Mouse (Mus musculus) MEL (cell line): Measurements from ENCODE around the gene Bach2. TPM values are rescaled to one million over a fixed set of nuclear protein-coding genes. Genes with fewer than 3 reads are reported as not detected.

ENCODE experiments used
- DNase-seq: peaks from one replicate; pipeline ENCODE4 v3.0.0; 2011; ENCODE audit warnings: low read depth, low spot score
- H3K27ac ChIP-seq: 2 replicates; pipeline ENCODE4 v1.5.1; 2012; ENCODE audit warnings: low read depth, mild to moderate bottlenecking, control low read depth, low read length, moderate library complexity; ENCODE audit not compliant: control insufficient read depth
- H3K27me3 ChIP-seq, 2 experiments: fragments of 150-350 bp in 1 of 2; sonication (generic) in 1 of 2; 2 replicates each; pipeline ENCODE4 v1.6.1; 2012; ENCODE audit warnings: low read length in 2 of 2, mild to moderate bottlenecking in 2 of 2, improper control_type of control experiment in 1 of 2, moderate library complexity in 1 of 2; ENCODE audit not compliant: insufficient read depth in 2 of 2, control insufficient read depth in 1 of 2
- H3K36me3 ChIP-seq, 2 experiments: 2 replicates each; pipeline ENCODE4 v1.6.1; 2012 to 2014; ENCODE audit warnings: low read length in 2 of 2, improper control_type of control experiment in 1 of 2, inconsistent platforms in 1 of 2, mild to moderate bottlenecking in 1 of 2; ENCODE audit not compliant: insufficient read depth in 2 of 2, control insufficient read depth in 1 of 2
- H3K4me1 ChIP-seq, 2 experiments: fragments of 150-350 bp in 1 of 2; sonication (generic) in 1 of 2; 2 replicates each; pipeline ENCODE4 v1.6.1; 2012; ENCODE audit warnings: low read length in 2 of 2, improper control_type of control experiment in 1 of 2, mild to moderate bottlenecking in 1 of 2; ENCODE audit not compliant: insufficient read depth in 2 of 2, control insufficient read depth in 1 of 2
- H3K4me3 ChIP-seq, 2 experiments: fragments of 150-350 bp in 1 of 2; sonication (generic) in 1 of 2; 2 replicates each; pipeline ENCODE4 v1.5.1; 2012; ENCODE audit warnings: low read depth in 2 of 2, low read length in 2 of 2, mild to moderate bottlenecking in 2 of 2, moderate library complexity in 2 of 2, control low read depth in 1 of 2, improper control_type of control experiment in 1 of 2; ENCODE audit not compliant: control insufficient read depth in 1 of 2, insufficient read depth in 1 of 2
- H3K79me2 ChIP-seq: 2 replicates; pipeline ENCODE4 v1.6.1; 2012; ENCODE audit warnings: mild to moderate bottlenecking, low read length, moderate library complexity; ENCODE audit not compliant: control insufficient read depth, poor library complexity, insufficient read depth
- H3K9ac ChIP-seq: 2 replicates; pipeline ENCODE4 v1.6.1; 2012; ENCODE audit warnings: low read depth, mild to moderate bottlenecking, control low read depth, low read length, moderate library complexity; ENCODE audit not compliant: control insufficient read depth, poor library complexity, severe bottlenecking
- H3K9me3 ChIP-seq: fragments of 150-350 bp; sonication (generic); replicated peaks from 2 replicates; pipeline ENCODE4 v1.6.1; 2012; ENCODE audit warnings: mild to moderate bottlenecking, low read length, improper control_type of control experiment, moderate library complexity; ENCODE audit not compliant: insufficient read depth
- CHD2 ChIP-seq: IDR thresholded peaks from 2 replicates; pipeline ENCODE4 v1.6.1; 2011; ENCODE audit warnings: low read length, improper control_type of control experiment
- CTCF ChIP-seq, 3 experiments: IDR thresholded peaks in 2 of 3; conservative IDR thresholded peaks in 1 of 3; 2 replicates each; pipeline ENCODE4 v1.5.1; 2011 to 2012; ENCODE audit warnings: low read length in 3 of 3, low read depth in 2 of 3, mild to moderate bottlenecking in 2 of 3, improper control_type of control experiment in 1 of 3, inconsistent platforms in 1 of 3, mixed read lengths in 1 of 3, moderate library complexity in 1 of 3; ENCODE audit not compliant: control insufficient read depth in 1 of 3, insufficient read depth in 1 of 3, poor library complexity in 1 of 3, severe bottlenecking in 1 of 3
- E2F4 ChIP-seq: IDR thresholded peaks from 2 replicates; pipeline ENCODE4 v1.6.1; 2011; ENCODE audit warnings: low read depth, low read length, improper control_type of control experiment, borderline replicate concordance
- EP300 ChIP-seq, 2 experiments: IDR thresholded peaks; 2 replicates each; pipeline ENCODE4 v1.6.1; 2011; ENCODE audit warnings: improper control_type of control experiment in 2 of 2, low read length in 2 of 2, low read depth in 1 of 2, mild to moderate bottlenecking in 1 of 2
- ETS1 ChIP-seq: IDR thresholded peaks from 2 replicates; pipeline ENCODE4 v1.6.1; 2012; ENCODE audit warnings: low read depth, mild to moderate bottlenecking, inconsistent platforms, low read length, improper control_type of control experiment, moderate library complexity
- GATA1 ChIP-seq: IDR thresholded peaks from 2 replicates; pipeline ENCODE4 v1.6.1; 2011; ENCODE audit warnings: low read depth, low read length, improper control_type of control experiment
- JUND ChIP-seq: IDR thresholded peaks from 2 replicates; pipeline ENCODE4 v1.6.1; 2011; ENCODE audit warnings: low read depth, mild to moderate bottlenecking, improper control_type of control experiment, low read length
- KAT2A ChIP-seq: conservative IDR thresholded peaks from 2 replicates; pipeline ENCODE4 v1.6.1; 2012; ENCODE audit warnings: low read depth, low read length, improper control_type of control experiment, inconsistent platforms
- MAX ChIP-seq: IDR thresholded peaks from 2 replicates; pipeline ENCODE4 v1.6.1; 2011; ENCODE audit warnings: low read length, improper control_type of control experiment
- MXI1 ChIP-seq: IDR thresholded peaks from 2 replicates; pipeline ENCODE4 v1.6.1; 2011; ENCODE audit warnings: mild to moderate bottlenecking, low read depth, low read length, improper control_type of control experiment
- MYC ChIP-seq: IDR thresholded peaks from 2 replicates; pipeline ENCODE4 v1.6.1; 2011; ENCODE audit warnings: low read depth, mild to moderate bottlenecking, low read length, improper control_type of control experiment, moderate library complexity
- POLR2A ChIP-seq, 2 experiments: IDR thresholded peaks; 2 replicates each; pipeline ENCODE4 v1.6.1; 2011 to 2012; ENCODE audit warnings: low read length in 2 of 2, mild to moderate bottlenecking in 2 of 2, control low read depth in 1 of 2, improper control_type of control experiment in 1 of 2, low read depth in 1 of 2, moderate library complexity in 1 of 2; ENCODE audit not compliant: control insufficient read depth in 1 of 2, insufficient read depth in 1 of 2, poor library complexity in 1 of 2
- RAD21 ChIP-seq: IDR thresholded peaks from 2 replicates; pipeline ENCODE4 v1.6.1; 2011; ENCODE audit warnings: mild to moderate bottlenecking, low read depth, low read length, improper control_type of control experiment
- SMC3 ChIP-seq: IDR thresholded peaks from 2 replicates; pipeline ENCODE4 v1.6.1; 2011; ENCODE audit warnings: low read depth, low read length, improper control_type of control experiment
- TBP ChIP-seq: IDR thresholded peaks from 2 replicates; pipeline ENCODE4 v1.8.0; 2011; ENCODE audit warnings: low read depth, low read length, improper control_type of control experiment
- USF1 ChIP-seq: IDR thresholded peaks from 2 replicates; pipeline ENCODE4 v1.6.1; 2014; ENCODE audit warnings: low read depth, mild to moderate bottlenecking, inconsistent platforms, low read length, improper control_type of control experiment, moderate library complexity
- USF2 ChIP-seq, 2 experiments: IDR thresholded peaks; 2 replicates each; pipeline ENCODE4 v1.6.1; 2011 to 2012; ENCODE audit warnings: improper control_type of control experiment in 2 of 2, low read length in 2 of 2, borderline replicate concordance in 1 of 2, inconsistent platforms in 1 of 2, low read depth in 1 of 2, mild to moderate bottlenecking in 1 of 2; ENCODE audit not compliant: insufficient read depth in 1 of 2
- ZC3H11A ChIP-seq: IDR thresholded peaks from 2 replicates; pipeline ENCODE4 v1.6.1; 2012; ENCODE audit warnings: low read depth, mild to moderate bottlenecking, inconsistent platforms, low read length, improper control_type of control experiment
- polyA plus RNA-seq, 2 experiments: library from polyadenylated mRNA; stranded (reverse) in 1 of 2; unstranded in 1 of 2; fragments of >175 nt in 1 of 2; fragments of >200 nt in 1 of 2; gene quantifications; 2 replicates each; pipeline versions ENCODE4 v1.2.1 to v1.2.4; 2012; ENCODE audit warnings: low replicate concordance in 2 of 2, low read depth in 1 of 2; ENCODE audit not compliant: insufficient read length in 2 of 2, insufficient read depth in 1 of 2, missing spikeins in 1 of 2
- total RNA-seq: library from RNA; depleted of rRNA; stranded (reverse); fragments of 300-350 nt; gene quantifications from 2 replicates; pipeline ENCODE4 v1.2.3, GENCODE M21; 2012

Bach2 gene
- total and polyA plus RNA-seq, 3 experiments = 0.04 TPM; not detected in 2

- Histone ChIP-seq H3K27ac (no peak overlapping the region), H3K36me3 (peaks cover 0 to 3% of the 10 kb centered on the region in 2 experiments; a peak in 1 of 4 replicates), H3K4me3 (no peak overlapping the region), H3K4me1 (peaks cover 0 to 7% of the 10 kb centered on the region in 2 experiments; a peak in 1 of 4 replicates), H3K9me3 (no peaks in the 10 kb centered on the region), H3K27me3 (peaks cover 0 to 2% of the 10 kb centered on the region in 2 experiments; a peak in 2 of 4 replicates), H3K9ac (no peak overlapping the region), H3K79me2 (no peaks in the 10 kb centered on the region)
- DNase-seq = no peak
- TF ChIP-seq USF1 = no peak
- no peak for TF ChIP-seq E2F4
- TF ChIP-seq TBP = no peak
- TF ChIP-seq JUND = no peak
- no peak for TF ChIP-seq EP300 (IDR thresholded peaks at IDR 0.05; ENCODE audit: low read depth in 1 of 2, low read length in 2 of 2)
- TF ChIP-seq KAT2A = no peak
- no peak for TF ChIP-seq MYC
- no peak for TF ChIP-seq USF2 (IDR thresholded peaks at IDR 0.05; ENCODE audit: borderline replicate concordance in 1 of 2, insufficient read depth in 1 of 2, low read depth in 1 of 2, low read length in 2 of 2)
- no peak for TF ChIP-seq MXI1
- TF ChIP-seq SMC3 = no peak
- TF ChIP-seq MAX = no peak
- no peak for TF ChIP-seq CHD2
- TF ChIP-seq ETS1 = no peak
- TF ChIP-seq POLR2A (IDR thresholded peaks at IDR 0.05; ENCODE audit: control insufficient read depth in 1 of 2, insufficient read depth in 1 of 2, low read depth in 1 of 2, low read length in 2 of 2, poor library complexity in 1 of 2) = no peak
- no peak for TF ChIP-seq ZC3H11A
Observed at GRCm38 (mm10) chr4:32573586-32573985, 335.0 kb downstream of the Bach2 start.

DNA sequence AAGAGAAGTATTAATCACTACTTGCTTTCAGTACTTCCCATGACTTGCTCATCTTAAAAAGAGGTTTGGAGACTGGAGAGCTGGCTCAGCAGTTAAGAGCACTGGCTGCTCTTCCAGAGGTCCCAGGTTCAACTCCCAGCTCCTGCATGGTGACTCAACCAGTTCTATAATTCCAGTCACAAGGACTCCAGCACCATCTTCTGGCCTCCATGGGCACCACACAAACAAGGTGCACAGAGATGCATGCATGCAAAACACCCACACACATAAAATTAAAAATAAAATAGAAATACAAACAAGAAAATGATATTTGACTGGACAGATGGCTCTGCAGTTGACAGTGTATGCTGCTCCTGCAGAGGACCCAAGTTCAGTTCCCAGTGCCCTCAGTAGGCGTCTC is 336.0 kb downstream of the Bach2 start:
- peaks cover 0 to 3% of the 10 kb centered on the region in 2 experiments; a peak in 1 of 4 replicates for H3K36me3 ChIP-seq
- peaks cover 0 to 7% of the 10 kb centered on the region in 2 experiments; a peak in 1 of 4 replicates for H3K4me1 ChIP-seq
- no peak overlapping the region for H3K9ac ChIP-seq
- TF ChIP-seq RAD21 = peak; percentile 49
- no peak for TF ChIP-seq GATA1
- TF ChIP-seq SMC3 = peak; percentile 28; the same call in 1 of the 2 replicates
- TF ChIP-seq CTCF (IDR thresholded peaks at IDR 0.05 in 2 of 3, conservative IDR thresholded peaks at IDR 0.05 in 1 of 3; ENCODE audit: control insufficient read depth in 1 of 3, insufficient read depth in 1 of 3, low read depth in 2 of 3, low read length in 3 of 3, poor library complexity in 1 of 3, severe bottlenecking in 1 of 3) = peak; percentile 25 to 46 (median 37); a peak in 4 of 6 replicates
- no peak for TF ChIP-seq CHD2
- no peaks in the 10 kb centered on the region for H3K79me2 ChIP-seq
- peak; percentile 52 for DNase-seq
- no peaks in the 10 kb centered on the region for H3K9me3 ChIP-seq
- H3K27me3 ChIP-seq = peaks cover 0 to 3% of the 10 kb centered on the region in 2 experiments; a peak in 2 of 4 replicates
- H3K27ac ChIP-seq = no peak overlapping the region
- H3K4me3 ChIP-seq = no peak overlapping the region
